Mouse (Mus musculus): ENCODE data around the gene Ehmt1. TPM values are rescaled to one million over a fixed set of nuclear protein-coding genes. Genes with fewer than 3 reads are reported as not detected.
A peak's percentile ranks its signal among the peaks of the same experiment; 100 is the strongest.

Ehmt1 gene
- total and polyA plus RNA-seq, 2 experiments: 21.8 to 24.0 TPM

GRCm38 (mm10) chr2:24929593-24929992 is 10.2 kb upstream of the Ehmt1 start:
- no peak for DNase-seq (ENCODE audit: extremely low read depth, low read depth, low spot score)
- H3K36me3 ChIP-seq (ENCODE audit: control insufficient read depth, insufficient read depth, low read length): no peaks in the 10 kb centered on the region
- no peaks in the 10 kb centered on the region for H3K79me2 ChIP-seq (ENCODE audit: control insufficient read depth, insufficient read depth, low read length)
- no peak overlapping the region for H3K4me3 ChIP-seq (ENCODE audit: insufficient read depth, low read depth, low read length)
- no peaks in the 10 kb centered on the region for H3K4me1 ChIP-seq (ENCODE audit: control insufficient read depth, insufficient read depth, low read length)
- no peaks in the 10 kb centered on the region for H3K27me3 ChIP-seq (ENCODE audit: control insufficient read depth, insufficient read depth, low read length)
- TF ChIP-seq CTCF (IDR thresholded peaks at IDR 0.05; ENCODE audit: low read depth, low read length) (no peak), POLR2A (IDR thresholded peaks at IDR 0.05; ENCODE audit: extremely low read depth, insufficient read depth, low read length) (no peak)
- no peak overlapping the region for H3K9ac ChIP-seq (ENCODE audit: low read depth, low read length)
- 95% methylated on average over 5 of the region's 5 CpGs for WGBS
- H3K27ac ChIP-seq (replicated peaks; ENCODE audit: insufficient read depth, low read depth, low read length): no peak overlapping the region

- Histone ChIP-seq H3K4me1 (ENCODE audit: control insufficient read depth, insufficient read depth, low read length) (no peaks in the 10 kb centered on the region), H3K27me3 (ENCODE audit: control insufficient read depth, insufficient read depth, low read length) (no peaks in the 10 kb centered on the region), H3K79me2 (ENCODE audit: control insufficient read depth, insufficient read depth, low read length) (no peaks in the 10 kb centered on the region), H3K9ac (ENCODE audit: low read depth, low read length) (no peak overlapping the region), H3K27ac (replicated peaks; ENCODE audit: insufficient read depth, low read depth, low read length) (no peak overlapping the region), H3K4me3 (ENCODE audit: insufficient read depth, low read depth, low read length) (no peak overlapping the region), H3K36me3 (ENCODE audit: control insufficient read depth, insufficient read depth, low read length) (no peaks in the 10 kb centered on the region)
- WGBS: 82% methylated on average over 2 of the region's 2 CpGs
- DNase-seq (ENCODE audit: extremely low read depth, low read depth, low spot score): no peak
- TF ChIP-seq CTCF (IDR thresholded peaks at IDR 0.05; ENCODE audit: low read depth, low read length): no peak
- no peak for TF ChIP-seq POLR2A (IDR thresholded peaks at IDR 0.05; ENCODE audit: extremely low read depth, insufficient read depth, low read length)
Observed at GRCm38 (mm10) chr2:24929119-24929518, 9.7 kb upstream of the Ehmt1 start.

DNA sequence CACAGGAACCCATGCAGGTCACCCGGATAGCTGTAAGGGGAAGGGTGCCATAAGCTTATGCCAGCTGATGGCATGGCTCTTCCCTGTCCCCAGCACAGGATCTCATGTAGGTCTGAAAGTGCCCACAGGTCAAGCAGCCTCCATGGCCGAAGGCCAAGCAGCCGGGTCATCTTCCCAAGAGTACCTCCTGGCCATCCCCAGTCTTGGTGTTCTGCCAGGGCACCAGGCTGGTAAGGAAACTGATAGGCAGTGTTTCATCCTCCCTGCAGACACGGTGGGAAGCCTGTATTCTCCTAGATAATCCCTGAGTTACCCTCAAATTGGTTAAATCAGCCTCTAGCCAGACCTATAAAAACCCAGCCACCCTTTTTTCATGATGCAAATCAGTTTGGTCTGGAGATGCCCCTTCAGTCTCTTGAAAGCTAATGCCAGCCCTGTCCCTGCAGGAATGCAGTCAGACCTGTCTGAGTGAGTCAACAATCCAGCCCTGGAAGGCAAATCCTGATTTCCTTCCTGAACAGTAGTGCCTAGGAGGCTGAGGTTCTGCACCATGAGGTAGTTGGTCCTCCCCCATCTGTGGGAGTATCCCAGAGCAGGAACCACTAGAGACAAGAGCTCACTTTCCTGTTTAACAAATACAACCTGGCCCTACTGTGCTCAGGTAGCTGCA is 8.5 kb upstream of the Ehmt1 start:
- Histone ChIP-seq H3K36me3 (ENCODE audit: control insufficient read depth, insufficient read depth, low read length) (no peaks in the 10 kb centered on the region), H3K4me1 (ENCODE audit: control insufficient read depth, insufficient read depth, low read length) (no peaks in the 10 kb centered on the region), H3K27ac (replicated peaks; ENCODE audit: insufficient read depth, low read depth, low read length) (no peak overlapping the region), H3K79me2 (ENCODE audit: control insufficient read depth, insufficient read depth, low read length) (no peaks in the 10 kb centered on the region), H3K4me3 (ENCODE audit: insufficient read depth, low read depth, low read length) (no peak overlapping the region), H3K9ac (ENCODE audit: low read depth, low read length) (no peak overlapping the region), H3K27me3 (ENCODE audit: control insufficient read depth, insufficient read depth, low read length) (no peaks in the 10 kb centered on the region)
- DNase-seq (ENCODE audit: extremely low read depth, low read depth, low spot score): no peak
- WGBS: 57% methylated on average over 4 of the region's 4 CpGs
- TF ChIP-seq CTCF (IDR thresholded peaks at IDR 0.05; ENCODE audit: low read depth, low read length) (no peak), POLR2A (IDR thresholded peaks at IDR 0.05; ENCODE audit: extremely low read depth, insufficient read depth, low read length) (no peak)

- no peak for TF ChIP-seq CTCF (IDR thresholded peaks at IDR 0.05; ENCODE audit: low read depth, low read length)
- TF ChIP-seq POLR2A (IDR thresholded peaks at IDR 0.05; ENCODE audit: extremely low read depth, insufficient read depth, low read length): no peak
- no peak overlapping the region for H3K27ac ChIP-seq (replicated peaks; ENCODE audit: insufficient read depth, low read depth, low read length)
- WGBS: 61% methylated on average over 7 of the region's 7 CpGs
Observed at GRCm38 (mm10) chr2:24926965-24927358, 7.5 kb upstream of the Ehmt1 start.

DNA sequence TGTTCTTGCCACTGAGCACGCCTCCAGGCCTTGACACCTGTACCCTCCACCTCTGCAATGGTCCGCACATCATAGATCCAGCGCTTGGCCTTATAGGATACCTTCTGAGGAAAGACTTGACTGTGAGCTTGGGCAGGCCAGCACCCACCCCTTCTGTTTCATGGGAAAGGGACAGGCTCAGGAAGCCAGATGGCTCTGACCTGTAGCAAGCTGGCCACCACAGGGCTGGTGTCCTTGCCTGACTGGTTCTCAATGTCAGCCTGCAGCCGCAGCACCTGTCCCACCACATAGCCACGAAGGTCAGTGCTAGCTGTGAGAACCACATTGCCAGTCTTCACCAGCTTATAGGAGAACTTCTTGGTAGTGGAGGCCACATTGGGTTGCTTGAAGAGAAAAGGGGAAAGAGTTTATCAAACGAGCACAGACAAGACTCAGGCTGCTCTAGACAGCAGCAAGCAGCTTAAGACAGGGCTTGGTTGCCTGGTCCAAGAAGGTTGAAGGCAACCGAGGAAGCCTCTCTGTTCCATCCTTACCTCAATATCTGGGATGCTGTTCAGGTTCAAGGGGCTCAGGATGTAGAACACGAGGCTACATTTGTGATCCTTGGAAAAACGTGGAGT is 7.0 kb upstream of the Ehmt1 start:
- 88% methylated on average over 9 of the region's 9 CpGs for WGBS
- no peaks in the 10 kb centered on the region for H3K36me3 ChIP-seq (ENCODE audit: control insufficient read depth, insufficient read depth, low read length)
- H3K27me3 ChIP-seq (ENCODE audit: control insufficient read depth, insufficient read depth, low read length): no peaks in the 10 kb centered on the region
- DNase-seq (ENCODE audit: extremely low read depth, low read depth, low spot score): no peak
- no peaks in the 10 kb centered on the region for H3K79me2 ChIP-seq (ENCODE audit: control insufficient read depth, insufficient read depth, low read length)
- no peaks in the 10 kb centered on the region for H3K4me1 ChIP-seq (ENCODE audit: control insufficient read depth, insufficient read depth, low read length)
- TF ChIP-seq CTCF (IDR thresholded peaks at IDR 0.05; ENCODE audit: low read depth, low read length) (no peak), POLR2A (IDR thresholded peaks at IDR 0.05; ENCODE audit: extremely low read depth, insufficient read depth, low read length) (no peak)
- H3K9ac ChIP-seq (ENCODE audit: low read depth, low read length): peak overlapping the region; percentile 17; the same call in 1 of the 2 replicates
- no peak overlapping the region for H3K4me3 ChIP-seq (ENCODE audit: insufficient read depth, low read depth, low read length)
- no peak overlapping the region for H3K27ac ChIP-seq (replicated peaks; ENCODE audit: insufficient read depth, low read depth, low read length)

More at GRCm38 (mm10) chr2:24926965-24927358, 7.5 kb upstream of the Ehmt1 start:
- Histone ChIP-seq H3K9ac (ENCODE audit: low read depth, low read length) (peak overlapping the region; percentile 17; the same call in 1 of the 2 replicates), H3K79me2 (ENCODE audit: control insufficient read depth, insufficient read depth, low read length) (no peaks in the 10 kb centered on the region), H3K4me1 (ENCODE audit: control insufficient read depth, insufficient read depth, low read length) (no peaks in the 10 kb centered on the region), H3K4me3 (ENCODE audit: insufficient read depth, low read depth, low read length) (no peak overlapping the region), H3K27me3 (ENCODE audit: control insufficient read depth, insufficient read depth, low read length) (no peaks in the 10 kb centered on the region), H3K36me3 (ENCODE audit: control insufficient read depth, insufficient read depth, low read length) (no peaks in the 10 kb centered on the region)
- no peak for DNase-seq (ENCODE audit: extremely low read depth, low read depth, low spot score)

DNA sequence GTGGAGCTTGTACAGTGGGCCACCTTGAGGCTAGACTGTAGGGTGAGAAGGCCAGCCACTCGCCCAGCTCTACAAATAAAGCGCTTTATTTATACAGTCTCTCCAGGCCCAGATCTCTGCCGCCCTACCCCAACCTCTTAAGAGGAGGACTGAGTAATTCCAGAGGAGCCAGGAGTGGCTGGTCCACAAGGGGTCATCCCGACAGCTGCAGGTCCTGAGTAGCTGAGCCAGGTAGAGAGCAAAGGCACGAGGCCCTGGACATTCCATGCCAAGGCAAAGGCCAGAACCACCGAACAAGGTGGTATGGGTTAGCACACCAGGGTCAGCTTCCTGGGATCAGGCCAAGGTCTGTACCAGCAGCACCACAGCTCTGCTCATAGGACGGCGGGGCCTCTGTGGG is 5.9 kb upstream of the Ehmt1 start:
- Histone ChIP-seq H3K4me3 (ENCODE audit: insufficient read depth, low read depth, low read length) (no peak overlapping the region), H3K9ac (ENCODE audit: low read depth, low read length) (no peak overlapping the region), H3K4me1 (ENCODE audit: control insufficient read depth, insufficient read depth, low read length) (no peaks in the 10 kb centered on the region), H3K36me3 (ENCODE audit: control insufficient read depth, insufficient read depth, low read length) (no peaks in the 10 kb centered on the region), H3K27ac (replicated peaks; ENCODE audit: insufficient read depth, low read depth, low read length) (no peak overlapping the region), H3K27me3 (ENCODE audit: control insufficient read depth, insufficient read depth, low read length) (no peaks in the 10 kb centered on the region), H3K79me2 (ENCODE audit: control insufficient read depth, insufficient read depth, low read length) (no peaks in the 10 kb centered on the region)
- TF ChIP-seq CTCF (IDR thresholded peaks at IDR 0.05; ENCODE audit: low read depth, low read length): no peak
- no peak for TF ChIP-seq POLR2A (IDR thresholded peaks at IDR 0.05; ENCODE audit: extremely low read depth, insufficient read depth, low read length)
- 91% methylated on average over 8 of the region's 8 CpGs for WGBS
- DNase-seq (ENCODE audit: extremely low read depth, low read depth, low spot score): no peak

Measured in liver, adult 2 months (tissue).